Mouse (Mus musculus) c-Kit-positive CD71-negative TER-119-negative erythroid progenitor cells, embryonic 14.5 days (primary cell): Measurements from ENCODE around the gene Bcl10.
"Not testable (repeated sequence)": the region's sequence is repeated elsewhere in the genome, so short reads cannot be mapped to it uniquely, and the experiment has no call there.

Experiments used
- DNase-seq: peaks from one replicate; pipeline ENCODE4 v3.0.0-alpha.2; 2013; ENCODE audit warnings: low read depth

The Bcl10 gene

DNA sequence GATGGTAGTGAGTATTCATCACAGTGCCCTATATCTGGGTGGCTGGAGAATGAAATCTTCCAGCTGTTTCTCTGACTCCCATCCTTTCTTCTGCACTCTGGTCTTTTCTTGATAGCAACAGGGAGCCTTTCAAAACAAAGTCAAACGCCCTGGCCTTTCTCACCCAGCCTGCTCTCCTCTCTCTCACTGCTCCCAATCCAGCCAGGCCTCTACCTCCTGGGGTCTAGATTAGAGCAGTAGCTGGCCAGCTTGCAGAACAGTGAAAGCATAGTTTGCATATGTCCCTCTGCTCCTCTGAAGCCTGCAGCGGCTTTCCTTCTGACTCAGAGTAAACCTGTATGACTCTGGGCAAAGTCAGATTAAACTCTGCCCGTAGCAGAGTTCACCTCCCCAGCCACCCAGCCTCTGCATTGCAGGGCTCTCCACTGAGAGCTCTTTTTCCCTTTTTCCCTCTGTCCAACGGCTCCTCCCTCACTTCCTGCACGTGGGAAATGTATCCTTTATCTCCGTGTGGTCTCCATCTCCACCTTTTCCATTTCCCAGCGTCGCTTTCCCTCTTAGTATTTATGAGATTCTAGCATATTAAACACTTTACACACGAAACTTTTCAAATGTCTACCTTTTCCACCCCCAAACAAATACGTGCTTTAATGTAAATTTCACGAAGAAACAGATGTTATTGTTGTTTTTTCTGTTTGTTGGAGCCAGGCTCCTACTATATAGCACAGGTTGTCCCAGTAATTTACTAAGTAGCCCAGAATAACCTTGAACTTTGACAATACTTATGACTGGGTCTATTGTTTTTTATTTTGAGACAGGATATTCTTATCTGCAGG lies at the start of gene Bcl10:
Gene Bcl10, plus strand, starts transcription at position 786 of the 836 bp plus-strand sequence.
- no peak for DNase-seq

- no peak for DNase-seq
Measured at GRCm38 (mm10) chr3:145873271-145873670, 49.3 kb upstream of the Bcl10 start.

DNA sequence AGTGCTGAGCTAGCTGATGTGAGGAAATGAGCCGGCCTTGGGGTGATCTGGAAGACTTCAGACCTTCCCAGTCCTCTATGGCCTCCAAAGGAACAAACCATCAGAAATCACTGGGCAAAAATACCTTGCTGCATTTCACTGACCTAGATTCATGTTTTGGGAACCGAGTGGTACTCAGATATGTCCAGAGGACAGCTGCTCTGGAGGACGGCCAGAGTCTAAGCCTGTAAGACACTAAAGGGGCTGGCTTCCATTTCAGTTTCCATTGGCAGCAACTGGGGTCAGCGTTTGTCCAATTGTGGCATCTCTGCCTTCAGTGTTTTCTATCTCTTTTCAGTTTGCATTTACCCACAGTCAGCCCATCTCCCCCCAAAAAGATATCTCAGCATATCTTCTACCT lies 48.5 kb upstream of the Bcl10 start:
- no peak for DNase-seq

DNA sequence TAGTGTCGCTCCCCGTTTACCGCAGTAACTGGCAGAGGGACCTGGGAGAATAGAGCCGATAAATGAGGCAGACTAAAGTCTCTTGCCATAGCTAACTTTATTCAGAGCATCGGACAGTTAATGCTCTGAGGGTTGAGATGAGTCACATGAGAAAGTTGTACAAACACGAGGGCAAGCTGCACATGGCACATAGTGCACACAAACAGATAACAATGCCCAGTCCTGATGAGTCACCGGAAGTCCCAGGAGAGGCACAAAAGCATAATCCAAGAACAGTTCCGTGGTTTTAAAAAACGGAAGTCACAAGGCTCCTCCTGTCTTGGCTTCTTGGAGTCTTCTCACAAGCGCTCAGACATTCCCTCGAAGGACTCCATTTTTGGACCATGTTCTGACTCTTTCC lies 46.5 kb upstream of the Bcl10 start:
- DNase-seq = peak; percentile 13

GRCm38 (mm10) chr3:145878867-145879266 lies 43.7 kb upstream of the Bcl10 start:
- not testable (repeated sequence) for DNase-seq

GRCm38 (mm10) chr3:145880335-145880734 lies 42.3 kb upstream of the Bcl10 start:
- DNase-seq = no peak

GRCm38 (mm10) chr3:145882076-145882874 lies 40.3 kb upstream of the Bcl10 start:
- DNase-seq = no peak

GRCm38 (mm10) chr3:145883233-145883632 lies 39.4 kb upstream of the Bcl10 start:
- no peak for DNase-seq

DNA sequence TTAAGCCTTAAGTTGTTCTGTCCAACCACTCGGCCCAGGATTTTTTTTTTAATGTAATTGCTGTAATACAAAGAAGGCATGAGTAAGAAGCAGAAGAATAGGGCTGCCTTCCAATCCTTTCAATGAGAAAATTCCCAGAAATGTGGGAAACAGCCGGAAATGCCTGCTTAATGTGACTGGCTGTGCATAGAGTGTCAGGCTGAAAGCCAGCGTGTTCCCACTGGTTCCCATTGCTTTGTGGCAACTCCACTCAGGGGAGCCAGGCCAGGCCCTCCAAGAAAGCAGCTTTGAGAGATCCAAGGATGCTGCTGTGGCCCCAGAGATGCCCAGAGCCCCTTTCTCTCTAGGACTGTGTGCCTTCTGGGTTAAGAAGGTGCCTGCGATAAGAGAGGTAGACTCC lies 37.2 kb upstream of the Bcl10 start:
- DNase-seq = no peak

DNA sequence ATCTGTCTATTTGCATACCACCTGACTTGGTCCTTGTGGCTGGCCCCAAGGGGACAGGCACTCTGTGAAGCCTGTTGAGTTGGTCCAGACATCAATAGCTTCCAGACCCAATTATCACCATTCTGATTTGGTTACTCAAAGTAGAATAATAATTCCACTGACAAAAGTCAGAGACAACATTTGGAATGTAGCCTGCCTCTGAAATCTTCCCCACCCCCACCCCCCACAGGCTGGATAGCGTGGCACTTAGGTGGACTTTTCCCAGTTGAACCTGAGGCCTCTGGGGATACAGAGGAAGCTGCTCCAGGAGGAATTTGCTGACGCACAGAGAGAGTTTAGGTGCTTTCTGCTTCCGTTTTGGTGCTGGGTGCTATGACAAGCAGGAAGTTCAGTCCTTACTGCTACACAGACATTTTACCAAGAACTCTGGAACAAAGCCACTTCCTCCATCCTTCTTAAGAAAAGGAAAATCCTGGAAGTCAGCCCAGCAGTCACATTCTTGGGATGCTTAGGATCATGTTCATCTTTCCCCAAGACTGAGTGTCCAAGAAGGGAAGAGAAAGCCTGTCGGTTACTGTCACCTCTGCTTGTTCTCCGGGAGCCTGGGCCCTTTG lies 36.6 kb upstream of the Bcl10 start:
- no peak for DNase-seq

DNA sequence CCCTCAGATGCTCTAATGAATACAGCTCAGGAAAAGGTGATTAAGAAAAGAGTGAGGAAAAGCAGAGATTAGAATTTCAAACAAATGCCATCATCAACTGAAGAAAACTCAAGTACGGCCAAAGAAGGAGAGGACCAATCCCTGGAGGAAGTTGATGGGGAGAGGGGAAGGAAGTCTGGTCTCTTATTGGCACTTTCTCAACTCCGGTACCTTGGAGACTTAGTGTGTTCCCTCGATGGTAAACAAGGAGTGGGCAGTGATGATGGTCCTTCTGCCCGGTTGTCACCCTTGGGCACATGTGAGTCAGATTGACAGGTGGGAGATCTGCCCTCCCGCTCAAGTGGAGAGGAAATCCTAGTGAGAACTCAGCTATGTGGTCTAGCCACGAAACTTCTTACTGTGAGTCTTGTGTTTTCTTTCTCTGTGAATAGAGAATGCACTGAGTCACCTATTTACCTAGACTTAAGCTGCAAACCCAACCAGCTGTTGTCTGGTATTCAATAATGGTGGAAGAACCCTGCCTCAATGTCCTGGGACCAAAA lies 35.1 kb upstream of the Bcl10 start:
- DNase-seq = no peak

DNA sequence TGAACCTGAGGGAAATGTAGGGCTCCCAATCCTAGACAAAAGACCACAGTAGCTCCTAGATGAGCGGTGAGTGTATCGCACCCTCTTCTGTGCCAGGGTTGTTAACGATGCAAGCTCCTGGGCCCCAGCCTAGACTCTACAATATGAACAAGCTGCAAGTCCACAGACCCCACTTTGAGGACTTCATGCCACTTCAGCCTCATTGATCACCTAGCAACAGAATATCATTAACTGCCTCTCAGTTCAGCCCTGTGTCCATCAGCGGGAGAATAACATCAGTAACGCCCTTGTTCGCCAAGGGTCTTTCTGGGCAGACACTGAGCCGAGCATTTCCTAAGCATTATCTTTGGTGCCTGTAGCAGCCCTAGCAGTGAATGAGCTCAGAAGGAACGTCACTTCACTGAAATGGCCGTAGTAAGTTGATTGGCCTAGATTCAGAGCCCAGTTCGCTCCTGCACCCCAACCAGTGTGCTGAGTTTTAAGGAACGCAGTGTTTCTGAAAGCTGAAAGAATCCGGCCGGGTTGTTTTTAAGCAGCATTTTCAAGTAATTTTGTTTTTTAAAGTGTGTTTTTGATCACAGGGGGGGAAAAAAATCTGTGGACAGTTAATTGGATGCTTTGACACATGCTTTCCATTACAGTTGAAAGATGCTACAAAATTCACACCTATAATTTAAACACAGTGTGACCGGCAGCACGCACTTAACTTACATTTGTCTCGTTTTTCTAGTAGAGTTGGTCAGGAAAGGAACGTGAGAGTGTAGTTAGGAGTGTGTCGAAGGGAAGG lies 32.1 kb upstream of the Bcl10 start:
- no peak for DNase-seq

DNA sequence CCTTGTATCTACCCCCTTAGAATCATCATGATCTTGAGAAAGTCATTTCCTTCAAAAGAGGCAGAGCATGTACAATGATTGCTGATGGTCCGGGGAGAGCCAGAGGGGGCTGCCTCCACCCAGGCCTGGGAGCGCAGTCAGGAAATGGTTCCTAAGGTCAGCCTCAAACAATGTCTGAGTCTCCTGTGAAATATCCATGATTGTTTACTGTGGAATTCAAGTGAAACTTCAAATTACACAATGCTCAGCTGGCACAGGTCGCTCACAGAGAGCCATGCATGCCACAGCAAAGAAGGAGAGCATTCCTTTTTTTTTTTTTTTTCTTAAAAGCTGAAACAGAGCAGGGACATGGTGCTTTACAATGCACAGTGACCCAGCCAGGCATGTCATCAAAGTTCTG lies 30.2 kb upstream of the Bcl10 start:
- DNase-seq = no peak

DNA sequence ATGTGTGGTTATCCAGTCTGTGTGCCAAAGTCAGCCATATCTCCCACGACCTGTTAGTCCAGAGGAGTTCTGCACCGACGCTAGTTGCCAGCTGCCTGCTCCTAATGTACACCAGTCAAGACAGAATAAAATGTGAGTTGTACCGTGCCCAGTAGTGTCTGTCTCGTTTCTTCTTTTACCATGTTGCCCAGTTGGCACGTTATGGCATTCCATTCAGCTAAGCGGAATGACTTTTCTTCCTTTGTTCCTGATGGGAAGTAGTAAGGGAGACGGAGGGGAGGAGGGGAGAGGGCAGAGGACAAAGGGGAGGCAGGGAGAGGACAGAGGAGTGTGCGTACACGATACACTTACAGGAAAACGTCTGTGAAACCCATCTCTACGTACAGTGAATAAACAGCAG lies 28.5 kb upstream of the Bcl10 start:
- DNase-seq = no peak

- no peak for DNase-seq
Measured at GRCm38 (mm10) chr3:145897749-145898148, 24.9 kb upstream of the Bcl10 start.

GRCm38 (mm10) chr3:145899832-145900231 lies 22.8 kb upstream of the Bcl10 start:
- DNase-seq = no peak

DNA sequence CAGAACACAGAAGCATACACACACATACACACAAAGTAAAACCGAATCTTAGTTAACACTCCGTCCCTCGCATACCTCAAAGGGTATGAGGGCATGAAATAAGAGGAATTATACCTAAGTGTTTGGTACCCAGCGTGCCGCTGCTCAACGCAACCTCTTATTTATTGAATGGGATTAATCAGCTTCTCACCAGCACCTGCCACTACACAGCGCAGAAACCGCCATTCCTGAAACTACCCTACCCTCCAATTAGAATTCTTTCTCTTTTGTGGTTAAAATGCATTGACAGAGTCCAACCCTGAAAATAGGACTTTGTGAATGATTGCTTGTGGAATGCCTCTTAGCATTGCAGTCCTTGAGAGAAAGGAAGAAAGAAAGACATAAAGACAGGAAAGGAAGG lies 19.1 kb upstream of the Bcl10 start:
- DNase-seq = no peak

- DNase-seq = peak; percentile 50
Measured at GRCm38 (mm10) chr3:145904850-145905776, 17.5 kb upstream of the Bcl10 start.

DNA sequence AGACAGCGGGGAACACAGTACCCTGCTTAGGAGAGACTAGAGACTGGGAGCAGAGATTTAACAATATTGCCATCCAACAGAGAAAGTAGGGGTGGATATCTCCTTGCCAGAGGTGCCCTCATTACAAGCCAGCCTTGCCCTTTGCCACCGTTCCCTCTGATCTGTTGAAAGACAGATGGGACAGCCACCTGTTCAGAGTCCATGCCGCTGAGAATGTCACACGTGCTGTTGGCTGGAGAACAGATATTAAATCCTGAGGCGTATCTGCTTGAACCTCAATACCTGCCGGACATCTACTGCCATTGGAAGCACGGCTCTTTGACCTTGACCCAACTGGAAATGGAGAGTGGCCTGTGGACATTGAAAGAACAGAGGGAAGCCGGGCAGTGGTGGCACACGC lies 16.0 kb upstream of the Bcl10 start:
- no peak for DNase-seq

DNA sequence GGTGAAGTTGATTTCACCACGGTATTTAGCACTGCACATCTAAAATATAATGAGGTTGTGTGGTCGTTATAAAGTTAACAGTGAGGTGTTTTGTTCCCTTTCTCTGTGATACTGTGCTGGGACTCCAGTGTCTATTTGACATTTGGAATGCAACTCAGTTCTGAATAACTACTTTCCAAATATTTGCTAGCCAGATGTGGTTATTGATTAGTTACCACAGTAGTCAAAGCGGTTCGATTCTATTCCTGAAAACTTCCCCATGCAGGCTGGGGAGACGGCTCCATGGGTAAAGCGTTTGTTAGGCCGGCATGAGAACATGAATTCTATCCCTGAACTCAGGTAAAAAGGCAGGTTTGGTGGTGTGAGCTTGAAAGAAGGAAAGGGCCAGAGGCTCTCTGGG lies 10.1 kb upstream of the Bcl10 start:
- DNase-seq = no peak

DNA sequence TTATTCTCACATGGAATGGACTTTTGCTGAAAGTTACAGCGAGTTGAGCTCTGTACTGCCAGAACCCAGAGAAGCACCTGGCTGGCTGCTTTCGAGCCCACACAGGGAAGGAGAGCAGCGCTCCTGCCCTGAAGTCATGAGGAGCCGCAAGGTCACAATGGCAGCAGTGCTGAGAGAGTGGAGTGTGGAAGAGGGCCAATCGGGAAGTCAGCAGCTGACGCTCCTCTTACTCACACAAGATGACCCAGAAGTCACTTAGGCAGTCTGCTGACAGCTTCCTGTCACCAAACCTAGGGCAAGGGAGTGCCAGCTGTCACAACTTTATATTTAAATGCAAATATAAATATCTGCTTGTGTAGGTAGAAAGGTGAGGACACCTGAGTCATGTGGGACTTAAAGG lies 9.3 kb upstream of the Bcl10 start:
- DNase-seq = no peak
